Mouse (Mus musculus) spleen, embryonic (tissue): ENCODE measurements around the gene Cckbr.
"Not testable (repeated sequence)": the region's sequence is repeated elsewhere in the genome, so short reads cannot be mapped to it uniquely, and the experiment has no call there.

Experiments used
- CTCF ChIA-PET: fragments of 350-600 bp; sonication (Branson Sonifier 250); formaldehyde crosslinking; loops from one replicate; lab custom pipeline; 2022; lab: Charles Lee

Cckbr gene

GRCm38 (mm10) chr7:105434798-105435197 lies 9.3 kb downstream of the Cckbr start:
- CTCF ChIA-PET, result no interaction called here

- CTCF ChIA-PET, result no interaction called here
Measured at GRCm38 (mm10) chr7:105437979-105438772, 12.6 kb downstream of the Cckbr start.

GRCm38 (mm10) chr7:105441426-105441825 lies 15.9 kb downstream of the Cckbr start:
- CTCF ChIA-PET, result no interaction called here

DNA sequence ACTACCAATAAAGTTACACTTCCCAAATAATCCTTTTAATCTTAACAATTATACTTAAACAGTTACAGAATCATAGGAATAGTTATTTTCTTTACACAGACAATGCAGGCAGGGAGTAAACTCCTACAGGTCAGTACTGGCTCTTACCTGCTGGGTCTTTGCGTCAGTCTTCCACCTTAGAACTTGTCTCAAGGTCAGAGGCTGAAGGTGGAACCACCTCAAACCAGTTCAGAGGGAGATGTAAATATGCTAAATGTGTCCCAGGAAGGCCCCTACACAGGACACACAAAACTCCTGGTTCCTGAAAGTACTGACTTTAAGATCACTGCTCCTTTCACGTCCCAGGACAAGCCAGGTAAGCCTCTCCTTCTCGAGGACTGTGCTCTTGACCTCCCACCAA lies 19.5 kb downstream of the Cckbr start:
- CTCF ChIA-PET, result no interaction called here

DNA sequence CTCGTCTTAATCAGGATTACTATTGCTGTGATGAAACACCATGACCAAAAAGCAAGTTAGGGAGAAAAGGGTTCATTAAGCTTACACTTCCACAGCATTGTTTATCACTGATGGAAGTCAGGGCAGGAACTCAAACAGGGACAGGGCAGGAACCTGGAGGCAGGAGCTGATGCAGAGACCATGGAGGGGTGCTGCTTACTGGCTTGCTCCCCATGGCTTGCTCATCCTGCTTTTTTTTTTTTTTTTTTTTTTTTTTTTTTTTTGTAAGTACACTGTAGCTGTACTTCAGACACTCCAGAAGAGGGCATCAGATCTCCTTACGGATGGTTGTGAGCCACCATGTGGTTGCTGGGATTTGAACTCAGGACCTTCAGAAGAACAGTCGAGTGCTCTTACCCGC lies 27.8 kb downstream of the Cckbr start:
- CTCF ChIA-PET, result not testable (repeated sequence)

DNA sequence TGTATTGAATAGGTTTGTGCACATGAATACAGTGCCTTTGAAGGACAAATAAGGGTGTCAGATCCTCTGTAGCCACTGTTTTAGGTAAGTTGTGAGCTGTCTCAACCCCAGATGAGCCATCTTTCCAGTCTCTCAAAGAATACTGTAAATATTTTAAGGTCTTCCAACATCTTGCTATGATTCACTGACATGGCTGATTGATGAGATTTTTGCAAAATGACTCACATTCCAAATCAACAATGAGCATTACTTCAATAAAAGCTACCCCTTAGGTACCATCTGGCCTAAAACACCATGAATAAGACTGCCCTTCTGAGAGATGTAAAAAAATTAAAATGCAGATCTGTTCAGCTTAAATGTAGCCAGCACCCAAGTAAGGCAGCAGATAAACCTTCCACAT lies 33.0 kb downstream of the Cckbr start:
- CTCF ChIA-PET, result no interaction called here

DNA sequence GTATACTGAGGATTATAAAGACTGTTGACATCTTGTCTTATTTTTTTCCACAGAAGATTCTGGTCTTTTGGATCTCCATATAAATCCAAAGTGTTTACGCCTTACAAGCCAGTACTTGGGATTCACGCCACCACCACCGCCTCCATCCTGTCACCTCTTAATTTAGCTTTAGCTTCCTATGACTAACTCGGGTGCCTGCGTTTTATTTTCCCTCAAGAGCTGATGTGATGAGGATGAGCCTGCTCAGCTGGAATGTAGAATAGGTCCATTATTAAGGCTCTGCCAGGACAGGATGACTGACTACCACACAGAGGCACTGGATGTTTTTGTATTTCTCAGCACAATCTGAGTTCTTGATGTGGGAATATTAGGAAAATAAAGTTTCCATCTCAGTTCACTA lies 40.0 kb downstream of the Cckbr start:
- CTCF ChIA-PET, result not testable (repeated sequence)

GRCm38 (mm10) chr7:105472607-105473006 lies 47.1 kb downstream of the Cckbr start:
- CTCF ChIA-PET, result no interaction called here

DNA sequence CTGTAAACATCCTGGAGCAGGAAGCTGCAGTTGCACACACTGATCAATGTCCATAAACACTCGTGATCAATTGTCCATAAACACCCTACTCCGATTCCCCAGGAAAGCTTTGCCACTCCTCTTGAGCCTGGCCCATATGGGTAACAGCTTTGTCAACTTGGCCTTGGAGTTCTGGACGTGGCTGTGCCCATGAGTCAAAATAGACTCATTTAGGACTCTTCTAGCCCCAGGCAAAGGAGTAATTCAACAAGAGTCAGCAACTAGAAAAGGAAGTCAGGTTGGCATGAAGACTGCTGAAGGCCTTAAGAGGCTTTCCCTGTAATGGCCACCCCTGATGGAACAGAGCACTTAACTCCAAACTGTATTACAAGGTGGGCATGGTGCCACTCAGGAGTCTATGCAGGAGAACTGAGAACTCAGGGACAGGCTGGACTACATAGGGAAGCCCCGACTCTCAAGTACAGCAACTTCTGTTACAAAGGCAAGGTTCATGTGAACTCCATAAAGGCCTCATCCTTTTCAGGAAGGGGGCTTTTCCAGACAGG lies 49.3 kb downstream of the Cckbr start:
- CTCF ChIA-PET, result no interaction called here

GRCm38 (mm10) chr7:105475396-105475949 lies 49.9 kb downstream of the Cckbr start:
- CTCF ChIA-PET, result no interaction called here

DNA sequence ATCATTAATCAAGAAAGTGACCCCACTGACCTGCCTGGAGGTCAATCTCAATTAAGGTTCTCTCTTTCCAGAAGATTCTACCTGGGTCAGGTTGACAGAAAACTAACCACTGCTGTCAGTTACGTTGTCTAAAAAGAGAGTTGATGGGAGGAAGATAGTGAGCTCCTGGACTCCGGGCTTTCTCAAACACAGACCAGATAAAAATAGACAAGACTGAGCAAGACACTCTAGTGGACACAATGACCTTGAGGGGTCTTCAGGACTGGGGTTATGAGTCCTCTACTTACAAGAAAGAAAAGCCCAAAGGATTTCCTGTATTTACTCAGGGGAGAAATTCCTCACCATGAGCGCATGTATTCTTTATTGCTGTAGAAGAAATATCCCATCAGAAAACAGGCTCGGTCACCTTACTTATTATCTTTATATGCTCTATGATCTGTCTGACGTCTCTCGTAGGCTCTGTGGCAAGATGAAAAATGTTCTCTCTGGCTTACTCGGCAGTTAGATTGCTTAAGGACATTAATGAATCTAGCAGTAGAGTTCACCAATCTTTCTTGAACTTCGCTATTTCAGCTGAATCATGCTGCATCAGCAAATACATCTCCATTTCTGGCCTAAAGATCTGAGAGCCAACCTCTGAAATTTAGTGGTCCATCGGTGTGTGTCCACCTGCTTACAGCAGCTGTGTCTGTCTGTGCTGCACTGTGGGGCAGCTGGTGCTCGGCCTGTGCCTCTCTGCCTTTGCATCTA lies 51.3 kb downstream of the Cckbr start:
- CTCF ChIA-PET, result no interaction called here

DNA sequence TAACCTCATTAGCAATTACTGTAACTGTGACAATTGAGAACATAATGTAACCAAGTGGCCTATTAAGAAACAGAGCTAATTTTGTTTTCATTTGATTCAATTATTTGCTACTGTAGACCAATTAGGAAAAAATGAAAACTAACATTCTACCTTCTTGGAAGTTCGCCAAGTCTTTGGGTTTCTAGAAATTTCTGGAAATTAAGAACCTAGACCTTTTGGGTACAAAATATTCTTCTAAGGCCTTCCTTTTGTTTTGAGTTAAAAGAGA lies 51.8 kb downstream of the Cckbr start:
- CTCF ChIA-PET, result no interaction called here

DNA sequence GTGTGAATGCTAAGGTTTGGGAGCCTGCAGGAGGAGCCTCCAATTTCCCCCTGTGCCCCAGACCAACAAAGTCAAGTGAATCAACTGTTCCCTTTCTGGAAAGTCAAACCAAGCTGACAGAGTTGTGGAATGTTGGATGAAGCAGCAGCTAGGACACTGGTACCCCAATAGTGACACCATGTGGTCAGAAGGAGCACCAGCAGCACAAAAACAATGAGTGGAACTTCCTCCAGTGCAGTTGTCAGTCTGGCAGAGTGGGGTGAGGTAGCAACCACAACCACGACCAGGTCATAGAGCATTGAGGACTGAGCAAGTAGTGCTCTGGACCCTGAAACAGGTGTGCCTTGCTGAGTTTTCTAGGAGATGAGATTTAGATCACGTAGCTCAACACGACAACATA lies 52.3 kb downstream of the Cckbr start:
- CTCF ChIA-PET, result no interaction called here

GRCm38 (mm10) chr7:105478344-105478743 lies 52.8 kb downstream of the Cckbr start:
- CTCF ChIA-PET, result no interaction called here

DNA sequence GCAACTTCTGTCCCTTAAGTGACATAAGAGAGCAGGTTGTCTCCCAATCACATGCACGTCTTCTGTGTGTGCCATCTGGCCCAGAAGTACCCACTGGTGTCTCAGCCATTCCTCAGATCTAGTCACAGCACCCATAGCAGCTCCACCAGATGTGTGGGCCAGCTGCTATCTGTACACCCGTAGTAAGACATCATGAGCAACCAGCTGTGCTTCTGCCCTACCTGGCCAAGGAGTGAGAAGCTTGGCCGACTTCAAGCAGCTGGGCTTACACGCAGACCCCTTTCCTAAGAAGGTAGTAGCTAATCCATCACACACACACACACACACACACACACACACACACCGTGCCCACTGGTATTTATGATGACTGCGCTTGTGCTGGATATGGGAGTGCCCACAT lies 53.7 kb downstream of the Cckbr start:
- CTCF ChIA-PET, result no interaction called here

DNA sequence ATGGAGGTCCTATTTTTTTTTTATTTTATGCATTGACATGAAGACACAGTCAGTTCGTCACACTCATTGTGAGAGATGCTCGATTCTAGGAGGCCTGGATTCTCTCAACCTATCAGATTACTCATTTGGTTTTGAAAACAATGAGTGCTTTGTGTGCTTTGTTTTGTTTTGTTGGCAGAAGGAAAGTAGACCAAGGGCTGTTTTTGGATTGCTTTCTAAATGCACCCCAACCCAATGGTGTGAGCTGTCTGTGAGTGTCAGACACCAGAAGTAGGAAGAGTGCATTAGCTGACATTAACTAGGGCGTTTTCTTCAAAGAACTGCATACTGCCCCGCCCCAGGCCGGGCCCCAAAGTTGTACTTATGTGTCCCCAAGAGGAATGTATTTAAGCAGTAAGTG lies 54.5 kb downstream of the Cckbr start:
- CTCF ChIA-PET, result no interaction called here

DNA sequence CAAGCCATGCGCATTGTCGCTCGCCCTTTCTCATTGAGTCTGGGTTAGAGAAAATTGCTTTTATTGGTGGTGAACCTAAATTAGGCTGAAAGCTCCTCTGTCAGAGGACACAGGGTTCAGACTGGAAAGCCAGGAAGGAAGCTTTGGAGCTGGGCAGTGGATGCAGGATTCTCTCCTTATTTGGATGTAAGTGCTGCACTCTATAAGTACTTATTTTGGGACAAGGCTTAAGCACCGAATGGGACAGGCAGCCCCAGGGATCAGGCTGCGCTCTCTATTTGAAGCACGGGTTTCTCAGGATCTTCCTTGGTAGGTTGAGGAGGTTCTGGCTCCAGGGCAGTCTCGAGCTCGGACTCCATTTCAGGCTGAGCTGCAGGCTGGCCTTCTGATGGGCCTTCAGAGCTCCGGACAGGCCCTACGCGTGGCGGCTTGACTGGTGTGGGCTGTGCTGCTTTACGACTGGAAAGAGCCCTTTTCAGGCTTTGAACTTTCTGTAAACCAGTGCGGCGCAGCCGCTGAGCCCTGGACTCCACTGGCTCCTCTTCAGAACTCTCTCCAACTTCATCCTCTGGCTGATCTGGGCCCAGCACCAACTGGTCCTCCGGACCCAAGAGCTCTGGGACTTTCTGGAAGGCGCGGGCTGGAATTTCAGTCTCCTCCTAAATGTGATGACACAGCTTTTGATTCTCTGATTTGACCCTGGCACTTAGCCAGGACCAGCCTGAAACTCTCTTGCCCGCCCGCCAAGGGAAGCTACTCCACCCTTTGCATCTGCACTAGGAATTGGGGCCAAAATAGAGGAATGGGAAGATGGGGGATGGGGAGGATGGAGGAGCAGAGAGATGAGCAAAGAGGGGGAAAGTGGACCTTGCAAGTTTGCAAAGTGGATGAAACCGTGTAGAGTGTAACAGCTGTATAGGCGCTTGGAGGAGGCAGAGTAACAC lies 55.3 kb downstream of the Cckbr start:
- CTCF ChIA-PET, result no interaction called here

- CTCF ChIA-PET, result no interaction called here
Measured at GRCm38 (mm10) chr7:105481505-105482411, 56.2 kb downstream of the Cckbr start, which contains the start of gene Cavin3. Gene Cavin3, minus strand, starts transcription at chr7:105482300.

GRCm38 (mm10) chr7:105482426-105482825 lies 56.9 kb downstream of the Cckbr start:
- CTCF ChIA-PET, result no interaction called here

GRCm38 (mm10) chr7:105485029-105485428 lies 59.5 kb downstream of the Cckbr start:
- CTCF ChIA-PET, result no interaction called here
